Mouse (Mus musculus) embryo, embryonic 11 days (tissue): ENCODE measurements around the gene Clasp2.
"Not testable (repeated sequence)": the region's sequence is repeated elsewhere in the genome, so short reads cannot be mapped to it uniquely, and the experiment has no call there.

ENCODE experiments used
- DNase-seq: peaks from one replicate; pipeline ENCODE4 v3.0.0-alpha.2; 2015

Clasp2 gene

GRCm38 (mm10) chr9:113758472-113758871, 17.2 kb downstream of the Clasp2 start:
- no peak for DNase-seq

- DNase-seq = no peak
Measured at GRCm38 (mm10) chr9:113759684-113760083, 18.4 kb downstream of the Clasp2 start.

DNA sequence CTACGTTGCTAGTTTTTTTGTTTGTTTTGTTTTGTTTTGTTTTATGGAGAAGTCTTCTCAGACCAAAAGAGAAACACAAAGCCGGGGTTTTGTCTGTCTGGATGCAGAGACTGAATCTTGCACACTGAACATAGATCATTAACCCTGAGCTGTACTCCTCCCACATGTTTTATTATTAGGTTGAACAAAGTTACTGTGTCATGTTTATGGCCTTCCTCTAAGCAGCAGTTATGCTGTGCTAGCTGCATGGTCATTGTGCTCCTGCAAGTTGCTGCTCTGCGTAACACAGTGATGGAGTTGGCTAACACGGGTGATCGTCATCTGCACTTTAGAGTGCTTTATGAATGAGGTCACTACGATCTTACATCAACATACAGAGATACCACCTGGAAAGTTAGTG, 21.1 kb downstream of the Clasp2 start:
- no peak for DNase-seq

DNA sequence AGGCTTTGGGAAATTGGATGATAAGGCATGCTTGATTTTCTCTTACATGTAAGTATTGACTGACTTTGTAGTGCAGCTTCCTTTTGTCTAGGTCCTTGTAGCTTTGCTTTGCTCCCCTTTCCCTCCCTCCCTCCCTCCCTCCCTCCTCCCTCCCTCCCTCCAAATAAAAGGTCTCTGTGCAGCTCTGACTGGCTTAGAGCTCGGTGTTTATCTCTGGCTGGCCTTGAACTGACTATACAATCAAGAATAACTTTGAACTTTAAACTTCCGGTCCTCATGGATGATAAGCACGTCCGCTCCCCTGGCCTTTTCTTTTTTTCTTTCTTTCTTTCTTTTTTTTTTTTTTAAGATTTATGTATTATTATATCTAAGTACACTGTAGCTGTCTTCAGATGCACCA, 21.9 kb downstream of the Clasp2 start:
- no peak for DNase-seq

DNA sequence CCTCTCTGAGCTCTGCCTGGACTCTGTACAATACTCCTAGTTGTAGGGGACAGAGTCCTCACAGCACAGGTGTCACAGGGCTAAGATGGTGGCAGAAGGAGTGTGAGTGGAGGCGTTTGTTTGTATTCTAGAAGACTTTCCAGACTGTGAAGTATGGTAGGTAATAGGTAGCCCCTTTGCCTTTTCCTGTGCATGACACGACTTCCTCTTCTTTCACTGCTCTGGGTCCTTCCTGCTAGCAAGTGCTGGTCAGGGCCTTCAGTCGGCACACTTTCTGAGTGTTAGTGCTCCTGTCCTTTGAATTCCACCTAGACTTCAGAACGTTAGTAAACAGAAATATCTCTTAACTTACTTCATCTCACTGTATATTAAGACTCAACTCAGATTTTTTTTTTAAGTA, 29.4 kb downstream of the Clasp2 start:
- no peak for DNase-seq

DNA sequence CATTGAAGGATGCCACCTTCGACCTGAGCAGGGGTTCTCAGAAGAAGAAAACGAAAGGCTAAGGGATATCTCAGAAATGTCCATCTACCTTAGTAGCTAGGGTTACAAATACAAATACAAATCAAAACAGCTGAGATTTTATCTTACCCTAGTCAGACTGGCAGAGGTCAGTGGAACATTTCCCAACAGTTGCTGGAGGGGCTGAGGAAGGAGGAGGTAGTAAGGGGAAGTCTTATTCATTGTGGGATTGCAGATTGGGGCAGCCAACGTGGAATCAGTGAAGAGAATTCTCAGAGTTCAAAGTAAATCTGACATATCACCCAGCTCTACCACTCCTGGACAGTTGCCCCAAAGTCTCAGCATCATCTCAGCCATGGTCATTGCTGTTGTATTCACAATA, 39.6 kb downstream of the Clasp2 start:
- DNase-seq = no peak

GRCm38 (mm10) chr9:113782362-113783005, 41.2 kb downstream of the Clasp2 start:
- no peak for DNase-seq

DNA sequence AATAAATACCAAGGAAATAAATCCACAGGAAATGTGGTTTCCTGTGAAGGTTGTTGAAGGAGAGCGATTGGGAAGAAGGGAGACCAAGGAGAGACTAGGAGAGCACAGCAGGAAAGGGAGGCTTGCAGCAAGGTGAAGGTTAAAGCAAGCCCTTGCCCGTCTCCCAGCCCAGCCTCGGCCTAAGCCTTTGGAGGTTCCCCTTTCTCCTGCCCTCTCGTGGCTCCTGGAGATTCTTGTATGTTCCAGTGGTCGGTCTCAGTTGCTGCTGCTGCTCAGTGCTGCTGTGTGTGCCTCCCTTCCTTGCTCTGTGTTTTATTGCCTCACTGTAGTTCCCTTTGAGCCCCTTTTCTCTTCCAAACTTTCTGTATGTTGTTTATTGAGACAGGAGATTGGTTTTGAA, 42.4 kb downstream of the Clasp2 start:
- DNase-seq = no peak

- DNase-seq = not testable (repeated sequence)
Measured at GRCm38 (mm10) chr9:113789283-113789682, 48.0 kb downstream of the Clasp2 start.

- peak; percentile 90 for DNase-seq
Measured at GRCm38 (mm10) chr9:113792651-113793512, 51.6 kb downstream of the Clasp2 start.

- peak; percentile 12 for DNase-seq
Measured at GRCm38 (mm10) chr9:113793513-113793905, 52.2 kb downstream of the Clasp2 start.

DNA sequence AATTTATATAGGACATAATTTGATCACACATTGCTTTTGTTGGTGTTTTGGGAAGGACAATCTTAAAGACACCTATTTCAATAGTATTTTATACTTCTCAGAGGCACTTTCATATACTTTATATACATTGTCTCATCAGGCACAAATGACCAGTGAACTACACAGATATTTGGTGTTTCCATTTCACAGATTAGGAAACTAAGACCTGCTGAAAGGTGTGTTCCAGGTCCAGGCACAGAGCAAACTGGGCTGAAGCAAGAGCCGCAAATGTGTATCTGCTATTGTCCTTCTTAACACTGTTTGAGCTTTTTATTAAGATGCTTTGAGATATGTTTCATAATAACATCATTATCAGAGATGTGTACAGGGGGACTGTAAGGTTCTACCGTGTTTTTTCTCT, 52.7 kb downstream of the Clasp2 start:
- DNase-seq = no peak

DNA sequence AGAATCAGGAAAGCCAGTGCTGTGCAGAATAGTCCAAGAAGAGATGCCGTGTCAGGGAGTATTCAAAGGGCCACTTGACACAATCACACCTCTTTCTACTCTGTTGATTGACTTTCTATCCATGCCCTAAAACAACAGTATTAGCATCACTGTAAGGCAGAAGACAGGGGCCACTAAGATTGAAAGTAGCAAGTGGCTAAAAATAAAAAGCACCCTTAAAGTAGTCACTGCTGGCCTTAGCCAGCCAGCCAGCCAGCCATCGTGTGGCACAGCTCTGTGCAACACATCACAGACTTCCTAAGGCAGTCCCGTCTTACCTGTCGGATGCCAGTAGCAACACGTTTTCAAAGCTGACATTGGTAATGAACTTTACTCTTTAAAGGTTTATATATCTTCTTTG, 55.9 kb downstream of the Clasp2 start:
- DNase-seq = no peak

DNA sequence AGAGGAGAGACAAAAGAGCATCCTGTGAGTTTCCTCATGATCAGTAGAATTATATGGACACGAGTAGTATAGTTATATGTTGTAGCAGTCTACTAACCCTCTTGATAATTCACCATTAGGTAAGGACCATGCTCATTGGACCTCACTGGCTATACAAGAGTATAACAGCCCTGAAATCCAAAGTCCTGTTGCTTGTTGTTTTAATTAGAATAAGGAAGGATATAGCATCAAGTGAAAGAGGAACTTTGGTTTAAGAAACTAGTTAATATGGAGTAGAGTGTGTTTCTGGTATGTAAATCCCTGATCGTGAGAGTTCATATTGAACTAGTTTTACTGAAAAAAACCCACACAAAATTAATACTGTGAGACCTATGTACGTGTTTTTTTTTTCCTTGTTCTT, 59.4 kb downstream of the Clasp2 start:
- no peak for DNase-seq

GRCm38 (mm10) chr9:113802734-113803133, 61.5 kb downstream of the Clasp2 start:
- no peak for DNase-seq

- no peak for DNase-seq
Measured at GRCm38 (mm10) chr9:113803751-113804150, 62.5 kb downstream of the Clasp2 start.

GRCm38 (mm10) chr9:113805359-113805758, 64.1 kb downstream of the Clasp2 start:
- no peak for DNase-seq

- DNase-seq = no peak
Measured at GRCm38 (mm10) chr9:113811327-113811726, 70.1 kb downstream of the Clasp2 start.

- DNase-seq = peak; percentile 30
Measured at GRCm38 (mm10) chr9:113811957-113812670, 70.8 kb downstream of the Clasp2 start.

GRCm38 (mm10) chr9:113812671-113813001, 71.4 kb downstream of the Clasp2 start:
- no peak for DNase-seq

- no peak for DNase-seq
Measured at GRCm38 (mm10) chr9:113813086-113813485, 71.8 kb downstream of the Clasp2 start.

DNA sequence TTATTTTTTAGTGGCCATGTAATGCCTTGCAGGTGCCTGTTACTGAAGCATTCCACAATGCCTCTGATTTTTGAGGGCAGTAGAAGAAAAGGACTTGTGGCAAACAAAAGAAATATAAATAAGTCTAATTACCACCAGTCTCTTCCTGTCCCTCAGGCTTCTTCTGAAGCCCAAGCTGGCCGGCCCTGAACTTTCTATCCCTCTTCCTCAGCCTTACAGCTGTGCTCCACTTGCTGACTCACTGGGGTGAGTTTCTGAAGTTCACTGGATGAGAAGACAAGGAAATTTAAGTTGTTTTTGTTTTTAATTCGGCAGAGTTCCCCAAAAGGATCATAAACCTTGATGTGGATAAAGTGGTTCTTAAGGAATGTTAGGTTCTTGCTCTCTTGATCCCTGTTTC, 74.6 kb downstream of the Clasp2 start:
- DNase-seq = no peak

GRCm38 (mm10) chr9:113822150-113822549, 80.9 kb downstream of the Clasp2 start:
- DNase-seq = peak; percentile 3

DNA sequence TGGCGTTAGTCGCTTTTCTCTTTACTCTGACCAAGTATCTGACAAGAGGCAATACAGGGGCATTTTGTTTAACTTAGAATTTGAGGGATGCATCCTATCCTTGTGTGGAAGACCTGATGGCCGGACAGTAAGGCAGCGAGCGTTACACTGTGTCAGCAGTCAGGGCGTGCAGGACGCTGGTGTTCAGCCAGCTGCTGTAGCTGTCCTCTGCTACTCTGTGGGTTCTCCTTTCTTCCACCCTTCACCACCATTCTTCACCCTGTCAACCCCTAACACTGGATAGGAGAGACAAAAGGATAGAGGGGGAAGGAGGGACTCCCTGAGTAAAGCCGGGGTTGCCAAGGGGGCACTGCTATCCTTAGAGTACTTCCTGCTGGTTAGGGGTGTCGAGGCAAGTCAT, 87.4 kb downstream of the Clasp2 start:
- peak; percentile 1 for DNase-seq
